Comparison of ENCODE assay signal across 8 mouse cellular contexts in genomic region chr6:128424269-128425019, GRCm38 (mm10). TPM values are rescaled to one million over a fixed set of nuclear protein-coding genes. Genes with fewer than 3 reads are reported as not detected.
DNase-seq lines count a peak whose midpoint lies in the region; ATAC-seq lines count a peak whose summit lies in the region.

Itfg2 (minus strand) TSS chr6:128424931.

- H3K27ac ChIP-seq in hindbrain, embryonic 13.5 days: peak within 1 kb of the TSS; percentile 97

- peak within 1 kb of the TSS; percentile 55 for H3K4me3 ChIP-seq in hindbrain, embryonic 13.5 days

- peak within 1 kb of the TSS; percentile 69 for H3K4me2 ChIP-seq in hindbrain, embryonic 13.5 days

- WGBS in hindbrain, embryonic 13.5 days: under 1% methylated on average over 42 of the region's 42 CpGs

- peak within 1 kb of the TSS; percentile 74 for H3K9ac ChIP-seq in hindbrain, embryonic 13.5 days

- H3K36me3 ChIP-seq in hindbrain, embryonic 13.5 days: peaks cover 23% of the 10 kb centered on the region

- peak; percentile 99 for DNase-seq in NIH3T3 (ENCODE audit: low read depth)
- DNase-seq in cerebellum, postnatal 10 days: peak; percentile 96 to 97
- DNase-seq in frontal cortex, postnatal 14 days (ENCODE audit: low spot score in 2 of 2): peak; percentile 94 to 96
- peak; percentile 90 to 94 for DNase-seq in layer of hippocampus, postnatal 25 days (ENCODE audit: extremely low spot score in 1 of 2, low spot score in 1 of 2)
- DNase-seq in lung, postnatal 25 days (ENCODE audit: low spot score): peak; percentile 96
- DNase-seq in retina, embryonic 14.5 days (ENCODE audit: low spot score): peak; percentile 97
- peak; percentile 96 for DNase-seq in thymus, postnatal 4 days

- peak; percentile 96 for ATAC-seq in hindbrain, embryonic 13.5 days (ENCODE audit: low FRiP score)

- H3K4me1 ChIP-seq in hindbrain, embryonic 13.5 days (replicated peaks): peaks cover 9% of the 10 kb centered on the region

- no peaks in the 10 kb centered on the region for H3K27me3 ChIP-seq in hindbrain, embryonic 13.5 days

- no peaks in the 10 kb centered on the region for H3K9me3 ChIP-seq in hindbrain, embryonic 13.5 days

RNA-seq across cellular contexts. Expression of gene Itfg2, which starts in this region (rescaled TPM):
- 41.7 and 46.0 TPM in 2 replicates for polyA plus RNA-seq in hindbrain, embryonic 13.5 days (2015; fragmentation: Nextera tagmentation; extraction: Ambion mirVana)
- total RNA-seq in layer of hippocampus, postnatal 25 days (2021): 10 to 100 TPM; 19.8 to 25.3 TPM

Comparison
In these comparisons a context has a peak if more than half of its experiments do, and no peak if none do; other contexts are left out.
1. Peak in every context shown above with its lines: DNase-seq, ATAC-seq, H3K4me3 ChIP-seq and H3K27ac ChIP-seq.